Mouse (Mus musculus): Measurements from ENCODE around the gene Ttf1. TPM values are rescaled to one million over a fixed set of nuclear protein-coding genes. Genes with fewer than 3 reads are reported as not detected.

Gene Ttf1
- total RNA-seq, 2 experiments from 2014 or later, result 10.4 to 11.7 TPM

- TF ChIP-seq CTCF (IDR thresholded peaks at IDR 0.05), result no peak
- intact Hi-C loops (cut with DNase I), result loop anchor here (5.0 to 10.0 kb wide), 2 partner anchors 59 to 1864 kb away; partner anchors contain the start of genes BC005624, Ttf1 and Usp20
- Histone ChIP-seq H3K27ac (no peak overlapping the region), H3K4me3 (no peak overlapping the region)
- DNase-seq (ENCODE audit: extremely low spot score in 1 of 2, low spot score in 2 of 2), result no peak
Observed at GRCm38 (mm10) chr2:29120969-29121368, 60.9 kb downstream of the Ttf1 start.

GRCm38 (mm10) chr2:29122446-29122845 lies 62.4 kb downstream of the Ttf1 start:
- Histone ChIP-seq H3K27ac (no peak overlapping the region), H3K4me3 (no peak overlapping the region)
- no peak for DNase-seq (ENCODE audit: extremely low spot score in 1 of 2, low spot score in 2 of 2)
- intact Hi-C loops (cut with DNase I), result loop anchor here (5.0 to 10.0 kb wide), 2 partner anchors 60 to 1862 kb away; partner anchors contain the start of genes BC005624, Ttf1 and Usp20
- TF ChIP-seq CTCF (IDR thresholded peaks at IDR 0.05), result no peak

- intact Hi-C loops (cut with DNase I), result loop anchor here (5.0 to 10.0 kb wide), 2 partner anchors 62 to 1861 kb away; partner anchors contain the start of genes BC005624, Ttf1 and Usp20
Observed at GRCm38 (mm10) chr2:29123907-29124569, 64.0 kb downstream of the Ttf1 start, which contains the start of gene Setx. Setx (plus strand) TSS chr2:29124181.

GRCm38 (mm10) chr2:29124571-29124935 lies 64.5 kb downstream of the Ttf1 start:
- intact Hi-C loops (cut with DNase I), result loop anchor here (5.0 to 10.0 kb wide), 2 partner anchors 62 to 1860 kb away; partner anchors contain the start of genes BC005624, Ttf1 and Usp20
- DNase-seq (ENCODE audit: extremely low spot score in 1 of 2, low spot score in 2 of 2), result no peak
- no peak for TF ChIP-seq CTCF (IDR thresholded peaks at IDR 0.05)
- H3K4me3 ChIP-seq, result peak overlapping the region; percentile 97
- H3K27ac ChIP-seq, result peak overlapping the region; percentile 72

More at GRCm38 (mm10) chr2:29123907-29124569, 64.0 kb downstream of the Ttf1 start, which contains the start of gene Setx:
- TF ChIP-seq CTCF (IDR thresholded peaks at IDR 0.05), result no peak
- H3K27ac ChIP-seq, result peak within 1 kb of the TSS; percentile 96
- no peak for DNase-seq (ENCODE audit: extremely low spot score in 1 of 2, low spot score in 2 of 2)
- H3K4me3 ChIP-seq, result peak within 1 kb of the TSS; percentile 97

GRCm38 (mm10) chr2:29124936-29125701 lies 65.1 kb downstream of the Ttf1 start:
- intact Hi-C loops (cut with DNase I), result loop anchor here (5.0 to 10.0 kb wide), 3 partner anchors 63 to 1860 kb away; partner anchors contain the start of genes BC005624, Ddx31, Gtf3c4 and Ttf1
- no peak for TF ChIP-seq CTCF (IDR thresholded peaks at IDR 0.05)
- DNase-seq (ENCODE audit: extremely low spot score in 1 of 2, low spot score in 2 of 2), result peak; percentile 97
- peak overlapping the region; percentile 97 for H3K4me3 ChIP-seq
- peak overlapping the region; percentile 96 for H3K27ac ChIP-seq

GRCm38 (mm10) chr2:29130118-29130899 lies 70.2 kb downstream of the Ttf1 start:
- DNase-seq (ENCODE audit: extremely low spot score in 1 of 2, low spot score in 2 of 2), result no peak
- H3K27ac ChIP-seq, result no peak overlapping the region
- intact Hi-C loops (cut with DNase I), result no loop called here
- TF ChIP-seq CTCF (IDR thresholded peaks at IDR 0.05), result peak; percentile 37
- no peak overlapping the region for H3K4me3 ChIP-seq

- H3K4me3 ChIP-seq, result no peak overlapping the region
- no peak for DNase-seq (ENCODE audit: extremely low spot score in 1 of 2, low spot score in 2 of 2)
- no peak for TF ChIP-seq CTCF (IDR thresholded peaks at IDR 0.05)
- no peak overlapping the region for H3K27ac ChIP-seq
- intact Hi-C loops (cut with DNase I), result no loop called here
Observed at GRCm38 (mm10) chr2:29135161-29135560, 75.1 kb downstream of the Ttf1 start.

Other genes with a start within 250 kb of the Ttf1 start
- gene Gtf3c4, start 219.9 kb upstream of the Ttf1 start, total RNA-seq (2021), result 10 to 100 TPM; 35.0 to 35.7 TPM
- gene Ddx31, start 219.9 kb upstream of the Ttf1 start, total RNA-seq (2021), result 1 to 10 TPM; 7.5 to 9.2 TPM
- not detected for gene Barhl1, start 143.6 kb upstream of the Ttf1 start, total RNA-seq (2021)
- under 1 TPM in 1 of 2 experiments, not detected in 1; 0.47 TPM for gene Cfap77, start 5.2 kb upstream of the Ttf1 start, total RNA-seq (2021)
- gene Setx, start 63.9 kb downstream of the Ttf1 start, total RNA-seq (2021), result 10 to 100 TPM; 46.6 to 49.4 TPM
- 10 to 100 TPM; 82.4 to 90.1 TPM for gene Ntng2, start 192.7 kb downstream of the Ttf1 start, total RNA-seq (2021)